Mouse (Mus musculus) heart, postnatal 0 days (tissue): ENCODE results near the gene Idua.

Experiments used
- CTCF ChIP-seq: IDR thresholded peaks from 2 replicates; pipeline ENCODE4 v1.5.1; 2016; ENCODE audit warnings: antibody characterized with exemption, control low read depth, low read depth
- EP300 ChIP-seq: IDR thresholded peaks from 2 replicates; pipeline ENCODE4 v1.6.1; 2016; ENCODE audit warnings: antibody characterized with exemption, low read depth

DNA sequence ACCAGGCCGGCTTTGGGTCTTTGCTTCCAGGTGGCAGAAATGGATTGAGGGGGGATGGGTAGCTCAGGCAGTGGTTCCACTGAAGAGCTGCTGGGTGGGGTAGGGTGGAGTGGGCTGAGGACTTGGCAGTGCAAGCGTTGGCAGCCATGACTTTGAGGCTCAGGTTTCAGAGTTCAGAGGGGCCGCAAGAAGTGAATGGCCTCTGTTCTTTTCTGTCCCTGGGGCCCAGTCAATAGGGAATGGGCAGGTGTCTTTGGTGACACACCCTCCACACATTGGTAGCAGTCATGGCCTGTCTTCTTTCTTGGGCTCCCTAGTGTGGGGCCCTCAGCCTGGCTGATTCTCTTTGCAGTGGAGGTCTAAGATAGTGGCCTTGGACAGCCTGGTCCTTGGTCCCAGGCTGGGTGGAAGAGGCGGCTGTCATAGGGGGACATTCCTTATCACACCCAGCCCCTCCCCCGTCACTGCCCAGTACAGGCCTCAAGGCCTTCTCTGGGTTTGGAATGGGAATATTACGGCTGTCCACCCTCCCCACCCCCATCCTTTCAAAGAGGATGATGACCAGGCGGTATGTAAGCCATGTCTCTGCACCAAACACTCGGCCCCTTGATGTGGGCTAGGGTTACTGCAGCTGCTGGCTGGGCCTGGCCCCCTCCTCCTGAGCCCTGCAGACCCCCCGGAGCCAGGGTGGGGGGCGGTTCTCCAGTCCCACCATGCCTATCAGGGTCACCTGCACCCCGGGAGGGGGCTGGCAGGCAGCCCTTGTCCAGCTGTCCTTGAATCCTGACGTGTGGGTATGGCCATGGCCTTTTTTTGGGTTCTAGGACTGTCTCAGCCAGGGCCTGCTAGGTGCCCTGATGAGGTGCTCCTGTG, 43.9 kb downstream of the Idua start:
- no peak for TF ChIP-seq CTCF
- TF ChIP-seq EP300 = no peak
